Mouse (Mus musculus) naive thymus-derived CD4-positive, alpha-beta T cell, adult 2 months (primary cell): ENCODE data around the gene Boll.
"Not testable (repeated sequence)": the region's sequence is repeated elsewhere in the genome, so short reads cannot be mapped to it uniquely, and the experiment has no call there.

ENCODE experiments used
- DNase-seq: peaks from one replicate; pipeline ENCODE4 v3.0.0-alpha.2; 2011; ENCODE audit warnings: low read depth

The Boll gene

DNA sequence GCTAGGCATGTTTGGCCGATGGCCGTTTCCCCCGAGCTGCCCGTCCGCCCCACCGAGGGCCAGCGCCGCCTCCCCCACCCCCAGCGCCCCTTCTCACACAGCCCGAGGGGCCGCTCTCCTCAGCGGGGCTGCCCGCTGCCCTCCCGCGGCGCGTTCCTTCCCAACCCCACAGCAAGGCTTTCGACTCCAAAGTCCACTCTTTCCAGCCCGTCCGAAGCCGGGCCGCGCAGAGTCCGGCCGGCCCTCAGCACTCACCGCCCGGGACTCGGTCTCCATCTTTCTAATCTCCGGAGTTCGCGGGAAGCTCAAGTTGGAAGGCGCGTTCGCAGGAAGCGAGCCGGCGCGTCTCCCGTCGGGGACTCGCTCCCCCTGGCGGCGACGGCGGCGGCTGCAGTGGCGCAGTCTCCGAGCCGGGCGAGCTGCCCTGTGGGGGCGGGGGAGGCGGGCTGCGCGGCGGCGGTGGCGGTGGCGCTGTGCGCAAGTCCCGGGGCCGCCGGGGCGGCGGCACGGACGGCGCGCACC lies at the start of gene Boll:
Gene Boll, minus strand, starts transcription at position 426 of the 522 bp plus-strand sequence.
- DNase-seq = peak; percentile 93

DNA sequence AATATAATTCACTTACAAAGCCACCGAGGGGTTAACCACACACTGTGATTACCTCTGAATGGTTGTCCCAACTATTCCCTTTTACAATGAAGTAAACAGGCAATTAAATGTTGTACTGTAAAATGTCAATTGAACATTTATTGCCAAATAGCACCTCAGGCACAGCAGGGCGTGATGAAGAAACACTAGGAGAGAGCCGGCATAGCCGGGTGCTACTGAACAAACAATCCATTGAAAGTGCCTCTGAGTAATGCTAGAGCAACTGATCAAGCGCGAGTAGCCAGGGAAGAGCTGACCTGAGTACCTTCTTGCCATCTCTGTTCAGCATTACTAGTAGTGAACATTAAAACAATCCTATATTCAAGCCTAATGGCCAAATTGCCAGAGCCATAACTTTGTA lies 49.3 kb upstream of the Boll start:
- DNase-seq = no peak

DNA sequence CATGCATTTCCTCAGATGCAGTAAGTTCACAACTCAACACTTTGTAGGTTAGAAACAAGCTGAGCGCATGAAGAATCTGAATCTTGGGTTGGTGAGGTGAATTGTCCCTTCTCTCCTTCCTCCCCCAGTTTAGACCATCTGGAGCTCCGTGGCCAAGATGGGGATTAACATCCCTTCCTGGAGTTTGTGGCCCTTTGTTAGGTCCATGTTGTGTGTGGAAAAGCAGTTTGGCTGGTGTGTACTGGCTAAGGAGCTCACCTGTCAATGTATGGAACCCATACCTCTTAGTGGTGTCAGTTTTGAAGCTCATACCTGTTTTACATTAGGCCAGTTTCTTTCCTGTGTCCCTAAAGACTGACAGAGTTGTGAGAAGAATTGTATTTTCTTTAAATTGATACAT lies 47.8 kb upstream of the Boll start:
- no peak for DNase-seq

DNA sequence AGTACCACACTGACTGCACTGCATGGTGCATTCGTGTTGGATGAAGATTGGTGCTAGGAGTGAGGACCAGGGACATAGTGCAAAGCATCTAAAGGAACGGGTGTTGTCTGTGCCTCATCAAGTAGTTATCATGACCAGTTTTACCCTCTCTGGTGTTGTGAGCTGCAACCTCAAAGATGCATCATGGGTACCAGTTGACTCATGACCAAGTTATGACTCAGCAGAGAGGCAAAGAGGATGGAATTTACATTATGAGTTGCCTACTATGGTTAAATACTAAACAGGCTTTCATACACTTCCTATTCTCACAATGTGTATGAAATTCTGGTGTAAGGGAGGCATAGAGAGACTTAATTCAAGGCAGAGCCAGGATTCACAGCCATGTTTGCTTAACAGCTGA lies 47.4 kb upstream of the Boll start:
- no peak for DNase-seq

DNA sequence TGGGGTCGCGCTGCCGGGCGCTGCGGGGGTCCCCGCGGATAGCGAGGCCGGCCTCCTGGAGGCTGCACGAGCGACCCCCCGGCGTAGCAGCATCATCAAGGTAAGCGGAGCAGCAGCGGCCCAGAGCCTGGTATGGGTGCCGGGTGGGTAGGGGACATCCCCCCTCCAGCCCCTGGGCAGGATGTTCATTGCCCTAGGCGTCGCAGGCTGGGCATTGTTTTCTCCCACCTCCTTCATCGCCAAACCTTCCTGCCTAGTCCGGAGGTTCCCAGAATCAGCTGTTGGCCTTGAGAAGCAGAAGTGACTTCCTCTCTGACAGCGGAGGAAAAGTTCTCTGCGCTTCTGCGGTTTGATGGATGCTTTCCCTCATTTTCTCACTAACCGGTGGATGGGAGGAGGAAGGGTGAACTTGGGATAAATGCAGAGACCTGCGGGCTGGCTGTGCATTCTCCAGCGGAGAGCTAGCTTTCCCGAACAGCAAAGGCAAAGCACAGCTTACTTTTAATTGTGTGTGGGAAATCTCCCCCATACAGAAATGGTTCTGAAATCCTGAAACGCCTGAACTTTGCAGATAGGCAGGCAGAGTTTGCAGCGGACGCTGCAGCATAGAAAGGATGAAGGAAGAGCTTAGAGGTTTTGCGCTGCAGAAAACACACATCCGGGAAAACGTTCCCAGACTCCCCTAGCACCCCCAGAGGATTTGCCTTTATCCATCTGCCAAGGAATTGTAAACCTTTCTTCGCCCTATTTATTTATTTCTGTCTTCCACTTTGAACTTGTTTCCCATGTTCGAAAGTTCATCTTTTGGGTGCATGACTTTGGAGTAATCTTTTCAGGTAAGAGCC lies 43.5 kb upstream of the Boll start:
- DNase-seq = peak; percentile 34

DNA sequence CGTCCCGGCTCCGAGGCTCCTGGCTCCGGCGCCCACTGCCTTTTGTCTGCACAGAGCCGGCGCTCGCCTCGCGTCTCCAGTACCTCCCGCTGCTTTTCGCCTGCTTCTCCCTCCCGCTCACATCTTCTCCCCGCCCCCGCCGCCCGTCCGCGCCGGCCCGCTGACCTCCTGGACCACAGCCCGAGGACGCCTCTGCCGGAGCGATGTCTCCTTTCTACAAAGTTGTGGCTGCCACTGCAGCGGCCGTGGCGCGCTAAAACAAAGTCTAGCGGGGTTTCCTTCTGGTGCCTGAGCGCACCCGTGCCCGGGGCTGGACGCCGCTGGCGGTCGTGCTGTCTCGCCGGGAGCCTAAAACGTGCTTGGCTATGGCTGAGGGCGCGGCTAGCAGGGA lies 42.7 kb upstream of the Boll start:
- no peak for DNase-seq

DNA sequence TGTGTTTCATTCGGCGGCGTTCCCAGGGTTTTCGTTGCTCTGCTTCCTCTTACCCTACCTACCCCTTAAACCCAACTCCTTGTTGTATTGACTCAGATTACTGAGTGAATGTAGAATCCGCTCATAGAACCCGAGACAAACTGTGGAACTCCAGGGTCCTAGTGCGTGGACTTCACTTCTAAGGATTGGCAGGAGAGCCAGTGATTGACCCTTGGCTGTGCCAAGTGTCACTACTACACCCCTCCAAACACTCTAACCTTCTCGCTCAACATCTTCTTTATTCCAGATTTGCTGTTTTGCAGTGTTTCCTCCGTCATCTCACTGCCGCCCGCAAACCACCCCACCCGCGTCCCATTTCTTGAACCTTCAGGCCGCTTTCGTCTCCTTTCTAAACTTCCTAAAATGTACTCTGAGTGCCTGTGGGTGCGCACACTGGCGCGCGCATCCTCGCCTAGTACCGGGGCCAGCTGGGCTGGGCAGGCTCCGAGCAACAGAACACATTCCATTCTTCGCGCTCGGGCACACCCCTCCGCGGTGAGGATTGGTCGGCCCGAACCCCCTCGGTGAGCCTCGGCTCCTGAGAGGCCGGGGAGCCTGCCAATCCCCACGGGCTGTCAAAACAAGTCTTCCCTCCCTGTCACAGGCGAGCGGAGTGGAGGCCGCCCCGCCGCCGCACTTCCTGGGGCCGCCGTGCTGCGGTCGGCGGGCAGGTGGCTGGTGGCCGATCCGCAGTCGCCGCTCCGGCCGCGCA lies 42.2 kb upstream of the Boll start, which contains the start of gene Plcl1:
Gene Plcl1, plus strand, starts transcription at position 650 of the 751 bp plus-strand sequence.
- peak; percentile 94 for DNase-seq

DNA sequence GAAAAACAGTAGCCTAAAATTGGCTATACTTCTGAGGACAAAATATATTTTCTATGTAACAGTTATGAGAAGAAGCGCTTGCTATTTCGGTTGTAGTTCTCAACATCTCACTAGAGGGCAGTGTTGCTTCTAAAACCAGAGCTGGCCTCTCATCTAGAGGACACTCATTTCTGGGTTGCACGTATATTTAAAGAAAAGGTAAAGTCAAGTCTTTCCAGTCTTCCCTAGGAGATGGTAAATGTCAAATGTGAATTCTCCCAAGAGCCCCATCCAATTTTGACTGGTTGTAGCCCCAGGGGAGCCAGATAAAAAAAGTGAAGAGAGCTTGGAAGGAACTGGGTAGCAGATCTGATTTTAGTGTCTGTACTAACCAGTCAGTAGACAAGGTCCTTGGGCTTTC lies 41.2 kb upstream of the Boll start:
- DNase-seq = peak; percentile 88

DNA sequence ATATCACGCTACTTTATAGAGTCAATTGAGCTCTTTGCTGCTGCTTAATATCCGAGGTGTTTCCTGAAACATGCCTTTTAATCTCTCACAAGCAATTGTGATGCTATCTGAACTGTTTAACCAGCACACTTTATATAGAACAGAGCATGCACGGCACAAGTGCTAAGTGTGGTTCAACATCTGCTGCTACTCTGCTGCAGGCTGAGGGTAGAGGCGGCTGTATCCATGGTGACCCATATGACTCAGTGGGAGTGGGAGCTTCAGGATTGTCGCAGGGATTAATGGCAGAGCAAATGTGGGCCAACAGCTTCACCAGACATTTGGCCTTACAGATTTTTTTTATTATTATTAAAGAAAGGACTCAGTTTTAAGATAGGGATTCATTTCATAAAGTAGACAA lies 36.6 kb upstream of the Boll start:
- DNase-seq = no peak

DNA sequence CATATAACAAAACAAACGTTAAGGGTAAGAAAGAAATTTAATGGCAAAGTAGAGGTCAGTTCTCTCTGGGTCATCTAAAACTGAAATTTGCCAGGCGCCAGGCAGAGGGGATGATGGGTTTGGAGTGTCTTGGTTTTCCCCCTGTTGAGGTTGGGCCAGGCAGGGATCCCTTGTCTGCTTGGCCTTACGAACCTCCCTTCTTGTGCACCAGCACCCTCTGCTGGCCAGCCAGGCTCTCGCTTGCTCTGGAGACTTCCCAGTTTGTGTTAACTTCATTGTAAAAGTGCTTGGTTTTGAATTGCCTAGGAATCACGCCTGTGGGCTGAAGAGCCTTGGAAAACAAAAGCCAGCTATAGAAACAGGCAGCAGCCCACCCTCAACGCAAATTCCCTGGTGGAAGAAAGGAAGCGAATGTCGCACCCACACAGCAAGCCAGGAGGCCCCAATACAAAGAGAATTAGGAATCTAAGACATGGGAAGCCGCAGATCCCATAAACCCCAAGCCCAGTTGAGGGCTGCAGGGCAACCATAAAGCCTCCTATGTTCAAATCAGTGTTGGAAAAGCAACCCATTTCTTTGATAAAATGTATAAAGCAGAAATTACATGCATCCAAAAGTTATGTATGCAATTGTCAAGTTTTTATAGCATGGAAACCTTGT lies 20.0 kb upstream of the Boll start:
- peak; percentile 84 for DNase-seq

DNA sequence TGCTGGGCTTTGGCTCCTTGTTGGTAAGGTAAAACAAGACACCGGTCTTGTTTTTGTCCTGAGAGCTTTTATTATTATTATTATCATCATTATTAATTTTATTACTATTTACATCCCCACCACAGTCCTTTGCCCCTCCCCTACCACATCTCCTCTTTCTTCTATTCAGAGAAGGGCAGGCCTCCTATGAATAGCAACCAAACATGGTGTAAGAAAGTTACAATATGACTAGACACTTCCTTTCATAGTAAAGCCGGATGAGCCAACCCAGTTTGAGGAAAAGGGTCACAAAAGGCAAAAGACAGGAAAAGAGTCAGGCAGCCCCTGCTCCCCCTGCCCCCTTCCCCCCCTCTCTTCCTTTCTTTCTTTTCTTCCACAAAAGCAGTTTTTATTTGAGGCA lies 17.3 kb upstream of the Boll start:
- DNase-seq = no peak

DNA sequence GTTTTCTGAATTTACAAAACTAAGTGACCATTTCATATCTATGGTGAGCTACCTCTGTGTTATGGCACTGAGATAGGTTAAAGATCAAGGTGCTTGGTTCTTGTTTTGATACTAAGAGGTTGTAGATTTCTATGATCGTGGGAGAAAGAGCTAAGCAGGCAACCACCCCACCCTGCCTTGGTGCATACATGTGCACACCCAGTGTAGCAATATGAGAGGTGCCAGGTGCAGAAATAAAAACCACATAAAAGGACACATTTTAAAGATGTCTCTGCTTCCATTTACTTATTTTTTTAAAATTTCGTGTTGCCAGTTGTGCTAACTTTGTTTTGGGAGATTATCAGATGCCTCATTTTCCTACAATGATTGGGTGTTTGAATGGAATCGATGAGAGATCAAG lies 9.4 kb upstream of the Boll start:
- peak; percentile 42 for DNase-seq

DNA sequence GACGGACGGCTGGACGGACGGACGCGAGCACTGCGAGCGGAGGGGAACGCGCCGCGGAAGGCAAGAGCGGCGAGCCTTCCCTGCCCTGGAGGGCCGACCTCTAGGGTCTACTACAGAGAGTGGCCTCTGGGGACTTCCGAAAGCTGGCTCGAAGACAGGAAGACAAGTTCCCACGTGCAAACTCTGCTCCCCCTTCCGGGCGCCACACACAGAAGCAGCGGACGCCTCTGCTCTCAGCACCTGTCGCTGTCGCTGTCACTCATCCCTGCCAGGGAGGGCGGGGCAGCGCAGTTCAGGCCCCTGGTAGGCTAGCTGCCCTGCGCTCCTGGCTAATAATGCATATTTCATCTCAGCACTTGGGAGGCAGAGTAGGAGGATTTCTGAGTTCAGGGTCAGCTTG lies 317 bp upstream of the Boll start:
- peak; percentile 93 for DNase-seq

DNA sequence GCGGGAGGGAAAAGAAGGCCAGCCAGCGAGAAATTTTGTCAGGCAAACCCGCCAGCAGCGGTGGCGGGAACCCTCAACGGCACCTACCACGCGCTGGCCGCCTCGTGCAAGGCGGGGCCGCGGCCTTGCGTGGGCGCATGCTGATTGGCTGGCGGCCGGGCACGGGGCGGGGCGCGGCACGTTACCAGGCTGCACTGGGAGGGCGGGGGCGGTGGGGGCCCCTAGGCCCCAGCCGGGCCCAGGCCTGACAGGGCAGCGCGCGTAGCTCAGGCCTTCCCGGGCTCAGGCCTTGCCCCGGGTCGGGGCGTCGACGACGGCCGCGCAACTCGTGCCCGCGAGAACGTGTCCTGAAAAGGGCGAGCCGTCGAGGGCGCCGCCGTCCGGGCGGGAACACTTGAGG lies 635 bp downstream of the Boll start:
- DNase-seq = peak; percentile 12

DNA sequence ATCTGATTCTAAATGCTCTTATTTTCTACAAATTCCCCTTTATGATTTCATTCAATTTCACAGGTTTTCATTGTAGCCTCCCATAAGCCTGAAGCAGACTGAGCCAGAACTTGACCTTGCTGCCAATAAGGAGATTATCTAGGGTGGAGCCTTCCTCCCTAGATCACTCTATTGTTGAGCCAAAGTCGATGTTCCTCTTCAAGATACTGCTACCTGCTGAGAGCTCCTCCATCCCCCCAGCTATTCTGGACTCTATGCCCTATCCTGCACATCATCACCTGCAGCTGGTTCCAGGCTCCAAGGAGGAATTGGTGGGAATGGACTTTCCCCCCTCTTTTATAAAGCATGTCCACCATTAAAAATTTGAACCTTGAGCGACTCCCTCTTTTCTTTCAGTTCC lies 11.4 kb downstream of the Boll start:
- DNase-seq = not testable (repeated sequence)

DNA sequence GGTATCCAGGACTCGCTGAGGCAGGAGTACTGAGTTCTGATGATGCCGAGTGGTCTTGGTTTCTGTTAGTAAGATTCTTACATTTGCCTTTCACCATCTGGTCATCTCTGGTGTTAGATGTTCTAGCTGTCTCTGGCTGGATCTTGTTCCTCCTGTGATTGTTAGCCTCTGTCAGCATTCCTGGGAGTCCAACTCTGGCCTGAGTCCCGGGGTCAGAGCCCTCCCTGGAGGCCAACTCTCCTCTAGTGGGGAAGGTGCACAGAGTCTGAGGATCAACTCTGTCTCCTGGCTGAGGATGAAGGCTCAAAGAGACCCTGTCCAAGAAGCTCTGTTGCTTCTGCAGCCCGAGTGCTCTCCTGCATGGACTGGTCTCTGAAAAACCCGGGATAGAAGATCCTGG lies 37.8 kb downstream of the Boll start:
- not testable (repeated sequence) for DNase-seq

DNA sequence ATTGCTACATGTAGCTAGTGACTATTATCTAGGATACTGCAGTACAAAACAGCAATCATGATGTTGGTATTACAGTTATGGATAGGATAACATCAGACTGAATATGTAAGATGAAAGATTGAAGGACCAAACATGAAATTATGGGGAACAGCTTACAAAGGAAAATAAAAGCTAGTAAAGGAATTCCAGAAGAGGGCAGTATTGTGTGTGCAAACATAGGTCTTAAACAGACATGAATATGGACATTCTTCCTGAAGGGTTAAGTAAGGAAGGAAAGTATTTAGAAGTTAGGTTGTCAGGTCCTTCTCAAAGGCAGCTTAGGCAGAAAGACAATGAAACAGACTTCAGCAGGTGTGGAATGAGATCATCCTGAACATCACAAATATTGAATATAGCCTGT lies 62.2 kb downstream of the Boll start:
- DNase-seq = peak; percentile 41

DNA sequence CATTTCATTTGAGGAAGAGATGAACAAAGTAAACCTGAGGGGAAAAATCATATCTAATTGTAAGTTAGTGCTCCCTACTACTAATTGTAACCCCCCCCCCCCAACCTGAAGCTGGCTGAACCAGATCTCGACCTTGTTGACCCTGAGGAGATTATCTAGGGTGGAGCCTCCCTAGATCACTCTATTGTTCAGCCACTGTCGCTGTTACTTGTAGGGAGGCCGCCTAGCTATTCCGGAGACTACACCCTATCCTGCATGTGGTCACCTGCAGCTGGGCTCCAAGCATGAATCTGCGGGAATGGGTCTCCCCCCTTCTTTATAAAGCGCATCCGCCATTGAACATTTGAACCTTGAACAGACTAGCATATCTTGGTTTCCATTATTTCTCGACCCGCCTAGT lies 84.2 kb downstream of the Boll start:
- DNase-seq = no peak

DNA sequence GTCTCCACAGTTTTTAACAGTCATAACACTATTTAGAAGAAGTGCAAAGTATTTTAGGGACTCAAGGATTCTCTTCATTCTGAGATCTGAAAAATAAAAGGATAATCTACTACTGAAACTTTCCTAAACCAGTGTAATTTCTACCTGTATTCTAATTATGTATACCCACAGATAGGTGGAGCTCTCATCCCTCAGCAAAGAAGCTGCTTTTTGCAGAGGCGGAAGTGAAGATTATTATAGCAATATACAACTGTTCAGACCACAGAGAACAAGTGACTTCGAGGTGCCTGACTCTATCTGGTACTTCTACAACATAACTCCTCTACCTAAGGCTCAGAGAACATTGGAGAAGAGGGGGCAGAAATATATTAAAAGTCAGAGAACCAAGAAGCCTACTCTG lies 97.8 kb downstream of the Boll start:
- peak; percentile 22 for DNase-seq

DNA sequence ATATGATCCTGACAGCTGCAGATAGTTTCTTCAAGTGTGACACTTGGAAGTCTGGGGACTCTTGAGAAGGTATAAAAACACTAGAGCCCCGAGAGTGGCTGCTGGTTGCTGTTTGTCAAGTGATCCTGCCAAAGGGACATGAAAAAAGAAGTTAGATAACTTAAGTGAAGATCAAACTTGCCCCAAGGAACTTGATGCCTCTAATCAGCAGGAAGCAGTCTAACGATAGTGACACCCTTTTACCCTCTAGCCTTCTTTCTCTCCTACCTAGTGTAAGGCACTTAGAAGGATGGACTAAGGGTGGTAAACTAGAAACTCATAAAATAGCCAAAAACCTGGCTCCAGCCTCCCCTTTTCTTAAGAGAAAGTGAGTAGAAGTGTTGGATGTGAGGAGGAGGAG lies 98.9 kb downstream of the Boll start:
- no peak for DNase-seq

DNA sequence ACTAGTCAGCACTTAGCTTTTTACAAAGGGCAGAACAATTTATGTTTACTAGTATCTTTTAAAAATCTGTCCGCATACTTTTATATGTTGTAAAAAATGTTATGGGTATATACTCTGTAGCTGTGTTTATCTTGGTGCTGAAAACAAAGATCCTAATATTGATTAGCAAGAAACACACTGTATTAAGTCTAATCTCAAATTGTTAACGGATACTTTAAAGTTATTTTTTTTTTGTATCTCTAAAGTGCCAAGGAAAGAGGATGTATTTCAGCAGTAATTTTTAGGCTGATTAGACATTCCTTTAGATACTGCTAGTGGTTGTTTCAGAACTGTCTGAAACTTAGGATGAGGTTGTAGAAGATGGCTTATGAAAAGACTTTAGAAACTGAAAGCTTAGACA lies 116.9 kb downstream of the Boll start:
- no peak for DNase-seq

DNA sequence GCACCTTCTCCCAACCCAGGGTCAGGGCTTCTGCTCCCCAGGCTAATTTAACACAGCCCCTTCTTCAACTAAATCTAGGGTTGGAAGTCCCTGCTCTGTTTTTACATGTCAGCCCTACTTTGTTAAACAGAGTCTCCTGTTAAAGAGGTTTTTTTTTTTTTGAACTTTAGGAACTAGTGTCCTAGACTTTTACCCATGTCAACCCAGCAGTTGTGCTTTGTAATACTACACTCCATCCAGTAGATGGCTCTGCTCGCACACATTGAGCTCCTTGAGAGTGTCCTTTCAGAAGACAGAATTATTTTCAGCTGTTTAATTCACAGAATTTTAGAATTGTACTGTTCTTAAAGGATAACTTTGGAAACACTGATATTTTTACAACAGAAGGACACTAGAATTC lies 124.0 kb downstream of the Boll start:
- peak; percentile 81 for DNase-seq

DNA sequence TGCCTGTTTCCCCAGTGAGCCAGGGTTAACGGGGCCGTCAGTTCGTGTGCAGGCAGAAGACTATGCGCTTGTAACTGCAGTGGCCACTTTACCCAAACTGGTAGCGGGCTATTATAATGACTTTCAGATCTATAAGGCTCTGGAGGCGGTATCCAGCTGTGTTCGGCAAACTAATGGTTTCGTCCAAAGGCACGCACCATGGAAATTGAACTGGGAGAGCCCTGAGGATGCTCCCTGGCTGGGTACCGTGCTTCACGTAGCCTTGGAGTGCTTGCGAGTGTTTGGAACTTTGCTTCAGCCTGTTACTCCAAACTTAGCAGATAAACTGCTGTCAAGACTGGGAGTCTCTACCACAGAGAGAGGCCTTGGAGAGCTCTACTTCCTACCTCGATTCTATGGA lies 124.8 kb downstream of the Boll start:
- DNase-seq = peak; percentile 28
